Mouse (Mus musculus) ES-Bruce4 (cell line): ENCODE data around the gene Ceacam9.
"Not testable (repeated sequence)": the region's sequence is repeated elsewhere in the genome, so short reads cannot be mapped to it uniquely, and the experiment has no call there.

Experiments used
- CTCF ChIP-seq: IDR thresholded peaks from one replicate; pipeline ENCODE4 v1.8.1; 2011; ENCODE audit warnings: low read depth, low read length
- EP300 ChIP-seq: IDR thresholded peaks from 2 replicates; pipeline ENCODE4 v1.6.1; 2011; ENCODE audit warnings: low read depth, low read length; ENCODE audit not compliant: insufficient read depth
- POLR2A ChIP-seq: IDR thresholded peaks from one replicate; pipeline ENCODE4 v1.8.1; 2011; ENCODE audit warnings: low read length; ENCODE audit not compliant: insufficient read depth

DNA sequence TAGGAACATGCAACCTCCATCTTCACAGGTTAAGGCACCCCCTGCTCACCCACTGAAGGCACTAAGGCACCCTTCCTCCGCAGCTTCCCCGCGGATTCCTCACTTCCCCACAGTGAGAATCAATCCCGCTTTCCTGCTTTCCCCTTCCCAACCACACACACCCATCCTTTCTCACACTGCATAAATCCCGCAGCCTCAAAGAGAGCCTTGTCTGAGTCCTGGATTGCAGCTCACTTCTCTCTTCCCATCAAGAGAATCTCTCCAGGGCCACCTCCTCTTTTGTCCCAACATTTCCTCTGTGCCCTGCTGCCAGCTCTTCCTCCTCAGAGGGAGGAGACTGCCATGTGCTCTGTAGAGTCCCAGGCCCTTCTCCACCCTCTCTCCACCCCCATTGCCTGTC is 47.0 kb upstream of the Ceacam9 start:
- TF ChIP-seq POLR2A, CTCF, EP300: not testable (repeated sequence)
